Mouse (Mus musculus) myocyte (in vitro differentiated cells): ENCODE measurements around the gene Mad1l1.

Source experiments
- CEBPB ChIP-seq: IDR thresholded peaks from 2 replicates; pipeline ENCODE4 v1.6.1; 2011; ENCODE audit warnings: mild to moderate bottlenecking, moderate library complexity; ENCODE audit not compliant: poor library complexity, insufficient read depth, severe bottlenecking
- E2F4 ChIP-seq: IDR thresholded peaks from one replicate; pipeline ENCODE4 v1.6.1; 2011; ENCODE audit warnings: mild to moderate bottlenecking, control low read depth, moderate library complexity; ENCODE audit not compliant: insufficient read depth
- MAX ChIP-seq: IDR thresholded peaks from one replicate; pipeline ENCODE4 v1.6.1; 2011; ENCODE audit warnings: low read depth, mild to moderate bottlenecking, control low read depth
- MYOG ChIP-seq, 3 experiments: IDR thresholded peaks; one replicate each; pipeline ENCODE4 v1.6.1; 2011; ENCODE audit warnings: control low read depth in 2 of 3, low read depth in 2 of 3, mild to moderate bottlenecking in 2 of 3; ENCODE audit not compliant: insufficient read length in 2 of 3, control insufficient read depth in 1 of 3, insufficient read depth in 1 of 3
- POLR2A ChIP-seq: IDR thresholded peaks from one replicate; pipeline ENCODE4 v1.6.1; 2011; ENCODE audit warnings: low read depth, mild to moderate bottlenecking, control low read depth, moderate library complexity; ENCODE audit not compliant: insufficient read length
- POLR2AphosphoS2 ChIP-seq: IDR thresholded peaks from one replicate; pipeline ENCODE4 v1.6.1; 2011; ENCODE audit warnings: low read depth, control low read depth; ENCODE audit not compliant: insufficient read length
- REST ChIP-seq: IDR thresholded peaks from one replicate; pipeline ENCODE4 v1.6.1; 2011; ENCODE audit warnings: mild to moderate bottlenecking, control low read depth, moderate library complexity; ENCODE audit not compliant: insufficient read depth, insufficient read length
- SRF ChIP-seq: IDR thresholded peaks from one replicate; pipeline ENCODE4 v1.6.1; 2011; ENCODE audit warnings: low read depth; ENCODE audit not compliant: control insufficient read depth, insufficient read length
- TCF12 ChIP-seq: IDR thresholded peaks from one replicate; pipeline ENCODE4 v1.6.1; 2011; ENCODE audit warnings: mild to moderate bottlenecking, control low read depth; ENCODE audit not compliant: poor library complexity, insufficient read depth, severe bottlenecking
- USF1 ChIP-seq: IDR thresholded peaks from one replicate; pipeline ENCODE4 v1.6.1; 2011; ENCODE audit warnings: low read depth, mild to moderate bottlenecking, control low read depth, moderate library complexity

DNA sequence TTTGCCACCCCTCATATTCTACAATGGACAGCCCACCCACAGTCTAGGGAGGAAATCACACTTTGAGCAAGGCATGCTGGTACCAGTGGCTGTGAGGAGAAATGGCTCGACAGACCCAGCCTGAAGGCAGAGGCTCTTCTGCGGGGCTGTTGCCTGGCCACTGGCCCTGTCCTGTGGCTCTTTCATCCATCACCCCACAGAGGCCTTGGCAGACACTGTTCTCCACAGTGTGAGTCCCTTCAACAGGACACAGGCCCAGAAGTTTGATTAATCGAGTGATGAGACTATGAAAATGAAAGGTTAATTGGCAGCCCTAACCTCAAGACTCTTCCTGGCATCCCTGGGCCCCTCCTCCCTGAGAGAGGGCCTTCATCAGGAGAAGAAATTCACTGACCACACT lies 253.3 kb downstream of the Mad1l1 start:
- TF ChIP-seq MAX (no peak), POLR2A (no peak), USF1 (no peak), SRF (no peak), TCF12 (no peak), POLR2AphosphoS2 (no peak), MYOG (IDR thresholded peaks at IDR 0.05; ENCODE audit: control insufficient read depth in 1 of 3, insufficient read depth in 1 of 3, insufficient read length in 2 of 3, low read depth in 2 of 3) (no peak), CEBPB (no peak), E2F4 (no peak), REST (no peak)
